Mouse (Mus musculus) thymus, adult 2 months (tissue): ENCODE results near the gene Pbld2.

ENCODE experiments used
- CTCF ChIP-seq: fragments of 200-500 bp; IDR thresholded peaks from 2 replicates; pipeline ENCODE4 v1.5.1; 2012; ENCODE audit warnings: mild to moderate bottlenecking, control low read depth, low read length, moderate library complexity, borderline replicate concordance; ENCODE audit not compliant: control insufficient read depth, poor library complexity, insufficient read depth; ENCODE audit errors: extremely low read depth
- POLR2A ChIP-seq: fragments of 200-500 bp; IDR thresholded peaks from 2 replicates; pipeline ENCODE4 v1.6.1; 2012; ENCODE audit warnings: mild to moderate bottlenecking, low read length, control low read depth, moderate library complexity; ENCODE audit not compliant: control insufficient read depth, poor library complexity, insufficient read depth; ENCODE audit errors: extremely low read depth

DNA sequence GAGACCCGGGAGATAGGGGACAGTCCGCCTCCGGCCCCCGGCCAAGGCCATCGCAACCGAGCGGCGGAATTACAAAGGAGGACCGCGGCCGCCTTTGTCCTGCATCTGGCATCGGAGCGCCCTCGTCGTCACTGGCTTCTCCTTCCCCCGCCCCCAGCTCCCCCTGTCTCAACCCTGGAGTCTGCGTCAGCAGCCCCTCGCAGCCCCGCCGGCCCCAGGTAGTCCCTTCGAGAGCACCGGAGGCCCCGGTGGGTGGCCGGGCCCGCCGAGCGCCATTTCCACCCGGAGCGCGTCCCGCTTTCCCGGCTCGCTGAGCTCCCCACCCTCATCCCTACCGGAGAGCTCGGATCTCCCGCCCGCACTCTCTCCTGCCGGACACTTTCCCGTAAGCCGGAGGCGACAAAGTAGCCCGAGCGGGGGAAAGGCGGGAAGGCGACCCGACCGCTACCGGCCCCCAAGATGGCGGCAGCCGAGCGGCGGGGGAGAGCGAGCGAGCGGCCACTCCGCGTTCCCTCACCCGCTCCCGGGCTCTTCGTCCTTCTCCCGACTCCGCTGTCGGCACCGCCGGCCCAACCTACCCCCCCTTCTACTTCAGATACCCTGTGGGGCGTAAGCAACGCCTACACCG is 880 bp upstream of the Pbld2 start:
- TF ChIP-seq CTCF: no peak
- TF ChIP-seq POLR2A: no peak
